Comparison of ENCODE assay signal across 8 mouse cellular contexts in the genomic region with DNA sequence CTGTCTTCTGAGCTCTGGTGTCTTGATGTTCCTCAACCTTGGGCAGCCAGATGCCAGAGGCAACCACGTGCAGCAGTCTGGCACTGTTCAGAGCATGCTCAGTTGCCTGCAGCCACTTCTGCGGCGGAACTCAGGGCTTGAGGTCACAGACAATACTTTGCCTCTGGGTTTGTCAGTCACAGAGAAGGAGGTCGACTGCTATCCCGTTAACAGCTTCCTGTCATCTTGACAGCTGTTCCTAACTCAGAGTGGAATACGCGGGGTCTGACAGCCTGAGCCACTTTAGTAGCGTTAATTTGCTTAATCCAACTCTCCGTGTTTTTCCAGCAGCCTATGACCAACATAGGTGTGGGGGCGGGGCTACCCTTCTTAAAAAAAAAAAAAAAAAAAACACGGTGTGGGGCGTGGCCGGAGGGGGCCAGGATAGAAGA. TPM values are rescaled to one million over a fixed set of nuclear protein-coding genes. Genes with fewer than 3 reads are reported as not detected.
DNase-seq lines count a peak whose midpoint lies in the region; ATAC-seq lines count a peak whose summit lies in the region.

No protein-coding gene starts in this region.

- H3K4me1 ChIP-seq in hindbrain, embryonic 12.5 days, result peaks cover 4% of the 10 kb centered on the region; the same call in 1 of the 2 replicates
- peaks cover 3% of the 10 kb centered on the region for H3K4me1 ChIP-seq in lung, embryonic 16.5 days (replicated peaks; ENCODE audit: control insufficient read depth, insufficient read depth, low read length)

- under 1% methylated on average over 13 of the region's 13 CpGs for WGBS in hindbrain, embryonic 12.5 days
- WGBS in lung, embryonic 16.5 days, result 0% methylated on average over 13 of the region's 13 CpGs

- H3K36me3 ChIP-seq in hindbrain, embryonic 12.5 days, result no peaks in the 10 kb centered on the region
- H3K36me3 ChIP-seq in lung, embryonic 16.5 days (ENCODE audit: control insufficient read depth, insufficient read depth, low read length), result no peaks in the 10 kb centered on the region

- peak overlapping the region; percentile 26 for H3K4me3 ChIP-seq in hindbrain, embryonic 12.5 days
- peak overlapping the region; percentile 38 for H3K4me3 ChIP-seq in lung, embryonic 16.5 days (ENCODE audit: low read length)

- peak overlapping the region; percentile 45; the same call in 1 of the 2 replicates for H3K9ac ChIP-seq in hindbrain, embryonic 12.5 days
- no peak overlapping the region for H3K9ac ChIP-seq in lung, embryonic 16.5 days (ENCODE audit: low read length)

- no peaks in the 10 kb centered on the region for H3K9me3 ChIP-seq in hindbrain, embryonic 12.5 days (replicated peaks)
- H3K9me3 ChIP-seq in lung, embryonic 16.5 days (ENCODE audit: control insufficient read depth, low read length), result no peaks in the 10 kb centered on the region

- peak overlapping the region; percentile 99 for H3K4me2 ChIP-seq in hindbrain, embryonic 12.5 days (replicated peaks)
- H3K4me2 ChIP-seq in lung, embryonic 16.5 days (ENCODE audit: low read depth, low read length), result peak overlapping the region; percentile 58

- H3K27ac ChIP-seq in hindbrain, embryonic 12.5 days, result no peak overlapping the region
- no peak overlapping the region for H3K27ac ChIP-seq in lung, embryonic 16.5 days (ENCODE audit: low read length)

- H3K27me3 ChIP-seq in hindbrain, embryonic 12.5 days, result peaks cover 15% of the 10 kb centered on the region
- peaks cover 7% of the 10 kb centered on the region for H3K27me3 ChIP-seq in lung, embryonic 16.5 days (ENCODE audit: control insufficient read depth, insufficient read depth, low read depth, low read length)

- ATAC-seq in hindbrain, embryonic 12.5 days (ENCODE audit: low FRiP score), result peak; percentile 20
- peak; percentile 8; the same call in 1 of the 2 replicates for ATAC-seq in lung, embryonic 16.5 days (ENCODE audit: low read depth)

- peak; percentile 91 for DNase-seq in R1 (ENCODE audit: low read depth, low spot score)
- peak; percentile 87 for DNase-seq in cerebellum, postnatal 10 days
- DNase-seq in frontal cortex, postnatal 14 days (ENCODE audit: low spot score in 2 of 2), result peak; percentile 67 to 77
- DNase-seq in layer of hippocampus, postnatal 10 days (ENCODE audit: low spot score in 2 of 2), result peak; percentile 80 to 84
- DNase-seq in ovary, postnatal 10 days (ENCODE audit: low spot score), result peak; percentile 31
- DNase-seq in urinary bladder, postnatal 14 days (ENCODE audit: low spot score), result peak; percentile 76

RNA-seq across cellular contexts. Expression of gene Mfap3l, which starts 1.1 kb away (rescaled TPM):
- polyA plus RNA-seq in hindbrain, embryonic 12.5 days (2016; fragmentation: Nextera tagmentation; extraction: Ambion mirVana), result 2.1 and 2.6 TPM in 2 replicates
- total RNA-seq in layer of hippocampus, postnatal 10 days (2021), result 10 to 100 TPM; 42.6 to 43.6 TPM
- polyA plus RNA-seq in lung, embryonic 16.5 days (2015; fragmentation: Nextera tagmentation; extraction: Ambion mirVana), result 5.0 and 5.3 TPM in 2 replicates

Comparison
In these comparisons a context has a peak if more than half of its experiments do, and no peak if none do; other contexts are left out.
1. DNase-seq: peak in every context shown above with its lines; median percentile 91 in R1; 87 in cerebellum, postnatal 10 days; 82 in layer of hippocampus, postnatal 10 days; 76 in urinary bladder, postnatal 14 days; 72 in frontal cortex, postnatal 14 days; 31 in ovary, postnatal 10 days.